Mouse (Mus musculus) kidney, adult 9 months (tissue): Measurements from ENCODE around the gene Togaram1.

Experiments
- DNase-seq: peaks from one replicate; pipeline ENCODE4 v3.0.0; 2022

Togaram1 gene

GRCm38 (mm10) chr12:65058203-65058602 lies 92.6 kb downstream of the Togaram1 start:
- DNase-seq, result no peak

- no peak for DNase-seq
Observed at GRCm38 (mm10) chr12:65061082-65061481, 95.5 kb downstream of the Togaram1 start.

- DNase-seq, result no peak
Observed at GRCm38 (mm10) chr12:65065241-65065640, 99.6 kb downstream of the Togaram1 start.

GRCm38 (mm10) chr12:65066234-65066633 lies 100.6 kb downstream of the Togaram1 start:
- DNase-seq, result no peak

GRCm38 (mm10) chr12:65068409-65068808 lies 102.8 kb downstream of the Togaram1 start:
- DNase-seq, result no peak
